Mouse (Mus musculus) lung, postnatal 25 days (tissue): ENCODE measurements at regions not wholly inside any gene's neighbourhood (a gene's known extent, or its start where the extent isn't known, plus 50 kb on each side); places are given as distances from the start of the nearest gene placed in this dataset.
"Not testable (repeated sequence)": the region's sequence is repeated elsewhere in the genome, so short reads cannot be mapped to it uniquely, and the experiment has no call there.

ENCODE experiments used
- DNase-seq: peaks from one replicate; pipeline ENCODE4 v3.0.0; 2022; ENCODE audit warnings: low spot score

DNA sequence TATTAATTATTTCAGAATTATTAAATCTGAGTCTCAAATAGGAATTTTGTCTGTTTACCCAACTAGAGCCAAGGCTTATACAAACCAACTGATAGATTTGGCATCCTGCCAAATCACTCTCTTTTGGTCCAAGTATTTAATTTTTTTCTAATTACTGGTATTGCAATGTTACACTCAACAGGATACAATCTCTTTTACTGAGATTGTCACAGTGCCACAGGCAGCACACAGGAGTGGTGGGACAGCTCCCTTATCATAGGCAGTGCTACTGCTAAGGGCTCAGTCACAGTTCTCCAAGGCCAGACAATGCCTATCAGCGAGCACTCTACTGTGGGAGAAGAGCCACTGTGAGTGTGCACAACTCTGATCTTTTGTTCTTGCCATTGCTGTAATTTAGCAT, 396.9 kb downstream of the Med10 start:
- no peak for DNase-seq

DNA sequence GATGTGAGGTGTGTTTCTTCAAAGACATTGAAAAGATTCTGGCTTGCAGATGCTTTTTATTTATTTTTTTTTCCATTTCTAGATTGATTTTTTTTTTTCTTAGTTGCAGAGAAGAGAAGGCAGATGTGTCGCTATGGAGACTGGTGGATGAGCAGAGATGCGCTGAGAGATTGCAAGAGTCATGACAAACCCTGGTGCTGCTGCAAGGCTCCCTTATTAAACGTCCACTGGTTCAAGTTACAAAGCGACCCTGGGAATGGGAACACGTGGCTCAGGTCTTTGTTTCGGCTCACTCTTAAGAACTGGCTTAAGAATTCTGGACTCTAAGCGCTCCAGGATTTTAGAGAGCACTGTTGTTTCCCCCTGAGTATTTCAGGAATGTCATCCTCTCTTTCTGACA, 403.1 kb downstream of the Med10 start:
- no peak for DNase-seq

DNA sequence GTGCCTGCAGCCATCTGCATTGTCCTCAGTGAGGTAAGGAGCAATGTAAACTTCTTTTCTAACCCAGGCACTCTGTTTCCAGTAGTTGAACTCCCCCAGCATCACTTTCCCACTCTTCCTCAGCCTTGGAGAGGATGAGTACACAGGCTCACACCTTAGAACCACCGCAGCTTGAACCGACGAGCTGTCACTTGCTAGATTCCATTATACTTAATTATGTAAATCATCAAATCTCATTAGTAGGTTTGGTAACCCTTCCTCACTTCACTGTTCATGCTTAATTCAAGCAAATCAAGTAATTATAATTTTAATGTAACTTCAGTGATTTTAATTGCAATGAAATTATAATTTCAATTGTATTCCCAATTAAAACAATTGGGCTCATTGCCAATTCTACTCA, 408.0 kb downstream of the Med10 start:
- no peak for DNase-seq

DNA sequence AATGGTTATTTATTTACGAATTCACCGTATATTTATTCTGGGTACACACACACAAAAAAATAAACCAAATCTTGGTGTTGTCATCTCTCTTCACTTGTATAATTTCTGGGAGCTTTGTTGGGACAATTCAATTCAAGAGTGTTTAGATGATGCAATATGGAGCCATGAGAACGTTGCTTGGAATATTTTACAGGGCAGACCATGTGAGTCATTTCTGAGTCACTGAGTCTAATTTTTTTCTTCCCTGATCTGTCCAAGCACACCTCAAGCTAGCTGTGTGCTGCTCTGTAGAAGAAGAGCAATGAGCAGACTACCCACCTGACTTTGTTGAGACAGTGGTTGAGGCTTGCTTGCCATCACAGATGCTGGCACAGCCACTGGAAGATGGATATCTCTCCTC, 410.8 kb downstream of the Med10 start:
- DNase-seq: no peak

DNA sequence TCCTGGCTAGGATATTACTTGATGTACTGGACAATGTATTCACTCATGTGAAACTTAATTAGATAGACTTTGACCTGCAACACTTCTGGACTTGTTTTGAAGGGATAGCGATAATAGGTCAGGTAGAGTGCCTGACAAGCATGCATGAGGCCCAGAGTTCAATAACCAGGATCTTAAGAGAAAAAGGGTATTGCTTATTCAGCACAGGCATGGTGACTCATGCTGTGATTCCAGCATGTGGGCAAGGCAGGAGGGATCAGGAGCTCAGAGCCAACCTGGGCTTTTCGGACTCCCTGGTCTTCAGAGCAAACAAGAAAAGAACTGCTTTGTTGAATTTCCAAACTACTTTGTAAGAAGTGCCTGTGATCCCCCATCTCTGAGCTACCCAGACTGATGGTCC, 411.4 kb downstream of the Med10 start:
- DNase-seq: no peak

DNA sequence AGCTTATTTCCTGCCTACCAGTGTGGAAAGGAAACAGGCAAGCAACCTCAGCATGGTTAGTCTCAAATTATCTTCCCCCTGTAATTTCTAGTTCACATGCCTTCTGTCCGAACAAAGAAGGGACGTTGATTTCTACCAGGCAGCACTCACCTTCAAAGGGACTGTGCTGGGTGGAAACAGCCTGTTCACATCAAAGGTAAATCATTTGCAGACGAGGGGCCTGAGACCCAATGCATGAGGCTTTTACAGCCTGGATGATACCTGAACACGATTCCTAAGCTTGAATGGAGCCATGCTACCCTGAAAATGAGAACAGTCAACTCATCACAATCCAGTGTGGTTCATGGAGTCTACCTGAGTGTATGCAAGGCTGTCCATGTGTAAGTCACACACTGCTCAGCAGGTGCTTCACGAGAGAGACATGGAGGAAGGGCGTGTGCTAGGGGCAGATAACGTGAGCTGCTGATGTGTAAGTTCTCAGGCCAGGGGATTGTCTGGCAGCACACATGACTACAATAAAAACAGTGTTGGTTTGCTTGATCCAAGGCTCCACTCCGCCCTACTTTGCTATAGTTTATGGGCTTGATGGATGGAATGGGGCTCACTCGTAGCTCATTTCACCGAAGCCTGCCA, 411.9 kb downstream of the Med10 start:
- DNase-seq: no peak

DNA sequence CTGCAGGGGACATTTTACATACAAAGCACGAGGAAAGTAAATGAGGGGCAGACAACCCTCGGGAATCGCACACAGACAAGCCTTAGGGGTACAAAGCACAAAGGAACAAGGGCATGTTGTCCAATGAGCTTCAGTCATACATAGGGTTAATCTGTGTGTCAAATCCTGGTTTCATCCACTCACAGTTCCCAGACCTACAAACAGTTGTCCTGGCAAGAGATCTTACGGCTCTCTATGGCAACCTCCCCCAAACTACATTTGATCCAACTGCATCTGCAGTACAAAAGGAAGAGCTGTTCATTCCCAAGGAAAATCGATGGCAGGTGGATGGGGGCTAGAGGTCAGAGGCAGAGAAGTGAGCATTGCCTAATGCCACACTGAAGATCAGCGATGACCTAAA, 413.9 kb downstream of the Med10 start:
- DNase-seq: no peak

DNA sequence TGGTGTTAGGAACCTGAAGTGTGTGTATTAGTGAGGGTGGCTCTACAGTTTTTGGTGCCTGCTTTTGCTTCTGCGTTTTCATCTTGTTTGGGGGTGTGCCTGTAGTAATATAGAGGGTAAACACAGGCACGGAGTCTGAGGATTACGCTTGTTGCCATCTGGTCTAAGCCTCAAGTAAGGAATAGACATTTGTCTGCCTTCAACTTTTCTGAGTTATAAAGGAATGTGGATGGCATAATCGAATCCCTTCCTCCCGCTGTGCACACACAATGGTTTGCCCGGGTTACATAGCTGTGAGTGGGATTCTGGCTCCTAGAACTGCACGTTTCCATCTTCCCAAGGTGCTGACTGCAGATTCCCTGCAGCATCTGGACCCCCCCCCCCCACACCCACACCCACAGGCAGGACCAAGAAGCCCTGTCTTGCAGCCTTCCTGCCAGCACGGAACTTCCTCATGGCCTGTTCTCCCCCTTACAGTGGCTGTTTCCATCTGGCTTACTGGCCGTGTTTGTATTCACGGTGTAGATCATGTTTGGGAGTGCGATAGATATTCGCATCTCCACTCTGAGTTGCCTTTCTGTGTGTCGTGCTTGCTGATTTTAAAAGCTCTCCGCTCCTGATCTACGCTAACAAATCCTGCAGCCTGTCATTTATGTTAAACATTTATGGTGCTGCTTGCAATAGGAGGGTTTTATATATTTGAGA, 415.4 kb downstream of the Med10 start:
- DNase-seq: no peak

DNA sequence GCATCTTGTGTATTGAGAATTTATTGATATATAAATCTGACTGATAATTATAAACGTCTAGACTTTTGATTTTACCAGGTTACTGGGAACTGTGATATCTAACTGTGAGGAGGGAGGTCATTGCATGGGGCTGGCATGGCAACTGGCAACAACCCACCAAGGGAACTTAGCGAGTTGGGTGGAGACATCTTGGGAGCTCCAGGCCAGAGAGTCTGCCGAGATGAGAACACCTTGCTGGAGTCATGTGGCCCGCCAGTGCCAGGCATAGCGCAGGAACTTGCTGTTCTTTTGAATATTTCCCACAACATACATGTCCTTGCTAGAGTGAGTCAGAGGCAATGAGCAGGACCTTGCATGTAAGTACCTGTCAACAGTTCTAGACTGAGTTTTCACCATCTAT, 413.9 kb downstream of the Ice1 start:
- DNase-seq: no peak

DNA sequence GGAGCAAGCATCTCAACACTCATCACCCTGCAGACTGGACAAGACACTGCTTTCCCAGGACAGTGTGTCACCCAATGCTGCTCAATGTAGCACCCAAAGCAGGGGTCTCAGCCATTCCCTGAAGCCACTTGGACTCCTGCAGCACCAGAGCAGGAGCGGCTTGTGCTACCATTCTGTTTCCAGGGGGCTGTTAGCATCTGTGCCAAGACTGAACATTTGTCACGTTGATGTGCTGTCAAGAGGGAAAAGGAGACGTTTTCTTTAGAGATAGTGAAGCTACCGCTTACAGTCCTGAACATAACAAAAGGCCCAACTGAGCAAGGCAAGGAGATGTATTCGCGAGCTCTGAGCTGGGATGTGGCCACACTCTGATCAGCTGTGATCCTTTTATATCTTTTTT, 410.3 kb downstream of the Ice1 start:
- DNase-seq: no peak

DNA sequence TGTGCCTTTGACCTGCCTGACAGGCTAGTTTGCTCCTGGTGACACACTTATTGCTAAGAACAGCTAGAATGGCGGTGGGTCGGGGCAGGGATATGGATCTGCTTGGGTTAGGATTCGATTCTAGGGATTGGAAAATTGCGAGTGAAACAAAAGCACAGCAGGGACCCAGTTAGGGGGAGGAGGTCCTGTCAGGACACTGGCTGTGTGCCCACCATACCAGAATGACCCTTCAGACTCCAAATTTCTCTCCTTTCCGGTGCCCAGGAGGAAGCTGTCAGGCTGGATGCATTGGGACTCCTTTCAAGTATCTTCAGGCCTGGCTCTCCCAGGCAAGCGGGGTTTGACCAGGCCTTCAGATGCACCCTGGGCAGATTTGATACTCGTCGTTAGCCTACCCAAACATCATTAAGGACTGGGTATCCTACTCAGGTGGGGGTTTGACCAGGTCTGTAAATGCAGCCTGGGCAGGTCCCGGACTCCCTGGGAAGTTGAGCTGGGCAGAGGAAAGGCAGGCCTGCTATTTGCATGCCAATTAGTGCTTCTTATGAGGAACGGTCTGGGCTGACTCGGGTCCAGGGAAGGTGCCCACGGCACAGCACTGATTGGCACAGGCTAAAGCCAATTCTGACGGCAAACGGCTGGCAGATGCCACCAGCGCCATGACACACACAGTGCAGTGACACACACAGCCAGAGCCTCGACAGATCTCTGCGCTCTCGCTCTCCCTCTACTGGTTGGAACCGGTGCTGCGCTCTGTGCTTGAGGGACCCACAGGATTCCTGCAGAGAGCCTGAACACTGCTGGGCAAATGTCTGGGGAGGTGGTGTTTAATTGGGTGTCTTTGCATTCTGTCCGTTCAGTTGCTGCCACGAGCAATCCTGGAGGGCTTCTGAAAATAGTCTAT, 403.3 kb downstream of the Ice1 start:
- peak; percentile 35 for DNase-seq

DNA sequence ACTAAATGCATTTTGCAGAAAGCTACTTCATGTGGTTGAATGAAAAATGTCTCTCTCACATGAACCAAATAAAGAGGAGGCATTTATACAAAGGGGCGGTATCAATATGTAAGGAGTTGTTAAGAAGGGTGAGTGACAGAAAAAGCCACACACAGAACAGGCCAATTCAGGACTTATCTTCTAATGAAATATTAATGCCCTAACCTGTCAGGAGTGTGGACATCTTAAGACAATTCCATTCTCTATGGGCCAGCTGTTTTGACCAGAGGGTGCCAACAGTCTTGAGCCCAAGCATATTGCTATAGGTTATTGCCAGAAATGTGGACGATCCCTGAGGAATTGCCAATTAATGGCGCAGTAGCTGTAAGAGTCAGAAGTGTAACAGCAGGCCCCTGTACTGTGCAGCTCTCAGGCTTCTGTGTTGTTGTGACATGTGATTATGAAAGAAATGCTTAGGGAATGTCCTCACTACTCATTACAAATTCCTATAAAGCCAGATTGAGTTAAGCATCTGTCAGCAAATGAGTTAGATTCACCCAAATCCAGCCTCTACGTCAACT, 393.8 kb downstream of the Ice1 start:
- no peak for DNase-seq

DNA sequence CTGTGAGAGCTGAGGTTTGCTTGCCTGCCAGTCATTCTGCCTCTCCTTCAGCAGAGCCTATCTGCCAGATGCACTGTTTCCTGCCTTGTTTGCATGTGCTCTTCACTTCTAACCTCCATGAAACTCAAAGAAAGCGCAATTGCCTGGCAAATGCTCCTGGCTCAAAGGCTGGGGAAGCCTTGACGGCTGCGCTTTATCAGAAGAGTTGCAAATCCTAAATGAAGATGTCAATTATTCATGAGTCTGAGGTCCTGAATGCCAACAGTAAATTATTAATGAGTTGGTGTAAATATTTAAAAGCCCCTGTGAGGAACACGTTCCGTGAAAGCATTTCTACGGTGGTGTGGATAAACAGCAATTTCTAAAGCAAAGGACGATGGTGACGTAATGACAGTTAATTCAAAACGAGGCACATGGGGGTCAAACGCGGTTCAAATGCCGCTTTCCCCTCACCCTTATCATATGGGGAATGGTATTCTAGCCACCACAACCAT, 377.4 kb downstream of the Ice1 start:
- DNase-seq: no peak

DNA sequence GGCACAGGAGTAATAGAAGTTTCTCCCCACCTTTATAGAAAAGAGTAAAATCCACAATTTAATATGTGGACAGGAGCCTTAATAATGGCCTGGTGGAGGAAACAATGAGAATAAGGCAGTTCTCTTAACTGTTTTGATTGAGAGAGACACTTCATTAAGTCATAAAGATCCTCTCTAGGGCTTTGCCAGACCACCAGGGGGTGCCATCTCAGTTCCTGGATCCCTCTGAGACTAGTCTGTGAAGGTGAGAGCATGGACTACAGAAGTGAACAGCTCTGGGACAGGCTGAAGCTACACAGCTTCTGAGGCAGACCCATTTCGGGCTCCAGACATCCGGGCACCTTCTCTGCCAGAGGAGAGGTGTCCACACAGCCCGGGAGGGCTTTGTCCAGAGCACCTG, 373.8 kb downstream of the Ice1 start:
- DNase-seq: no peak

DNA sequence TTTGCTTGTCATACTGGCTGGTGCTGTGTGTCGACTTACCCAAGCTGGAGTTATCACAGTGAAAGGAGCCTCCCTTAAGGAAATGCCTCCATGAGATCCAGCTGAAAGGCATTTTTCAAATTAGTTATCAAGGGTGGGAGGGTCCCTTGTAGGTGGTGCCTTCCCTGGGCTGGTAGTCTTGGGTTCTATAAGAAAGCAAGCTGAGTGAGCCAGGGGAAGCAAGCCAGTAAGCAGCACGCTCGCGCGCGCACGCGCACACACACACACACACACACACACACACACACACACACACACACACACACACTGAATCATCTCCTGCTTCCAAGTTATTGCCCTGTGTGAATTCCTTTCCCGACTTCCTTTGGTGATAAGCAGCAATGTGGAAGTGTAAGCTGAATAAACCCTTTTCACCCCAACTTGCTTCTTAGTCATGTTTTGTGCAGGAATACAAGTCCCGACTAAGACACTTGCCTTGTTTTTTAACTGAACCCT, 360.5 kb downstream of the Ice1 start:
- DNase-seq: not testable (repeated sequence)

DNA sequence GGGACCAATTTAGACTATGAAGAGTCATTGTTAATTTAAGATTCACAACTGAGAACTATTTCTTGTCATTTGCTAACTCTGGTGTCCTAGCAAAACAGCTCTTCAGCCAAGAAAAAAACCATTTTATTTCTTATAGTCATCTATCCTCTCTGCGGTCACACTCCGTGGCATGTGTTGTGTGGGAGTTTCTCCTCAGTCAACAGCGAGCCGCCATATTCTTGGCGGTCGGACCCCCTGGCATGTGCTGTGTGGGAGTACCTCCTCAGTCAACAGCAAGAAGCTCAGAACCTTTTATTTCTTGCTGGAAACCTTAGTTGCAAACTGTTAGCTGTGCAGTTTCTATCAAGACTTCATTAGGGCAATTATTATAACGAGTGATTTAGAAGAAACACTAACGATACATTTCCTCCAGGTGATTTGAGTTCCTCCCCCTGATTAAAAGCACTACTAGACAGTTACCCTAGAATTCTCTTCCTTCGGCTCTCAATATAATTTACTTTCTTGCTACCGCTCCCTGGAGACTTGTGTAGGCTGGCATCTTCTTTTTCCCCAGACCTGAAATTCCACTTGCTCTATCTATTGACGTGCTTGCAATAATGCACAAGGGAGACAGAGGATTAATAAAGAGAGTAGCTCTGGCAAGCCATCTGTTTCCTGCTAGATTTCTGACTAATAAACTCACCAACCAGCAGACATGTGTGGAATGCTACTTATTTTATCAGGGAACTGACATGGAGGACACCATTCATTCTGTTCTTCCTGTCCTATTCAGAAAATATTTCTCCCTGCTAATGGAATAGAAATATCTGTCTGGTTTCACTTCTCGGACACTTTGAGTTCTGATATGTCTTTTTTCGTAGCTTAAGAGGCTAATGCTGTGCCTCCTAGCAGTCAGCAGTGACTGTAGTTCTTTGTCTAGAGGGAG, 359.5 kb downstream of the Ice1 start:
- DNase-seq: no peak

DNA sequence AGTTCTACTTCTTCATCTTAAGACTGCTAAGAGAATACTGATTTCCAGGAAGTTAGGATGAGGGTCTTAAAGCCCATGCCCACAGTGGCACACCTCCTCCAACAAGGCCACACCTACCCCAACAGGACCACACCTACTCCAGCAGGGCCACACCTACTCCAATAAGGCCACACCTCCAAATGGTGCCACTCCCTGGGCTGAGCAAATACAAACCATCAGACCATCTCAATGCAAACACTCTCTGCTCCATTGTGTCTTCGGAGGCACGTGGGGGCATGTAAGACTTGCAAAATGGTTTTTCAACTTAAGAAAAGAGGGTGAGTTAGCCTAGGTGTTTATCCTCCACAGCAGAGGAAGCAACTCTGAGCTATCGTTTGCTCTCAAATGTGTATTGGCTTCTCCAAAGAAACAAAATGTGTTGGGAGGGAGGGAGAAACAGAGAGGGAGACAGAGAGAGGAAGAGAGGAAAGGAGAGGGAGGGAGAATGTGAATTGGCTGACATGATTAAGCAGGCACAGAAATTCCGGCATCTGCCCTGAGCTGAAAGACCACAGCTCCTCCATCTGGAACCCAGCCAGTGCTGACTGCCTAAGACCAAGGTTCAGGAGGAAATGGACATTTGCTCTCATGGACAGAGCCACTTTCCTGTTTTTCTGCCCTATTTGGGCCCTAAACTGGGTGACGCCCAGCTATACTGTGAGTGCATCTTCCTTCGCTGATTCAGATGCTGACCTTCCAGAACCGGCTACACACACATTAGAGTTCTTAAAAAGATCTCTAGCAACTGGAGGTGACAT, 356.2 kb downstream of the Ice1 start:
- DNase-seq: peak; percentile 8

DNA sequence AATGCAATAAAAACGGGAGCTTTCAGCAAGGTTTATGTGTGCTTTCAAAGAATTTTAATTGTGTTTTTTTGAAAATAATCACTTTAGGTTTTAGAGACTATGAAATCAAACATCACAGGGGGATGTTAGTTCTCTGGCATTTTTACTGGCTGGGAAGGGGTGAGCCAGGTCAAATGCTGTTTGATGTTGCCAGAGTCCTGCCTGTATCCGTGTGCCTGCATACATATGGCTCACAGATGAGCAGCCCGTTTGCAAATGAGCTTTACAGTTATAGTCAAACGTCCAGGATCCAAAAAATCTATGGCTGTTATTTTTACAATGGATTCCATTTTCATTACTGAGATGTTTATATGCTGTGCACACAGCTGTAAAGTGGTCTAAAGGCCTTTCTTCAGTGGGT, 354.7 kb downstream of the Ice1 start:
- DNase-seq: no peak

DNA sequence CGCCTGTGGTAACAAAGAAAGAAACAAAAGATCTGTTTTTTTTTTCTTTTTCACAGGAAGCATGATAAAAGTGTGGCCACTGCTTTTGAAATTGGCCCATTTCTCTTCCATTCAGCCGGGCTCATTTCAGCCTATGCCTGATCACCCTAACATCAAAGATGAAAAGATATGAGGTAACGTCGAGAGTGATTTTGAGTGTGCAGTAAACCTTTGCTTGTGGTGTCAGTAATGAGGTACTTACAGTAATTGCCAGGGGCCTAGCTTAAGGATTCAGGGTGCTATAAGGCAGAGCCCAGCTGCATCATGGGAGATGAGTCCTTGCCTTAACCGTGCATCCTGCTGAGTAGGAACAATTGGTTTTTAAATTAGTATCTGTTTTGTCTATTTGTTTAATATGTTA, 354.2 kb downstream of the Ice1 start:
- DNase-seq: no peak

DNA sequence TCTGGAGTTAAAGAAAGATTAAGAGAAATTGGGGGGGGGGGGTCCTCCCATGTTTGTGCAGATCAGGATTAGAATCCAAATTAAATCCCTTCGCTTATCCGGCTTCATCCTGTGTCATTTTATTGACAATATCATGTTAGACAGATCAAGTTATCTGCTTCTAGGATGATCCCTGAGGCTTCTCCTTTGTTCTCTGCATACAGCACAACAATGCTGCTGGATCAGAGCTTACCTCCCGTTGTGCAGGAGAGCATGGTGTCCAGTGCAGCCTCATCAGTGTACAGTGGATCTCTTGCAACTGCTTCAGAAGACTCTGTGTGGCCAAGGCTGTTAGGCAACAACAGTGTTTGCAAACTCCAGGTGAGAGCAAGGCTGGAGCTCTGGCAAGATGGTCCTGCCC, 344.7 kb downstream of the Ice1 start:
- DNase-seq: no peak
